Mouse (Mus musculus) kidney, embryonic 15.5 days (tissue): ENCODE data around the gene Ncoa3. TPM values are rescaled to one million over a fixed set of nuclear protein-coding genes. Genes with fewer than 3 reads are reported as not detected.

Experiments
- ATAC-seq: fragments of 200-750 bp; cut with Nextera tagmentation; replicated peaks from 2 replicates; pipeline ENCODE4 v1.8.0; 2017; ENCODE audit warnings: moderate TSS enrichment; ENCODE audit not compliant: low FRiP score
- H3K27ac ChIP-seq: fragments of 300-500 bp; sonication (generic); 2 replicates; pipeline ENCODE4 v1.5.1; 2015; ENCODE audit warnings: mild to moderate bottlenecking, inconsistent platforms
- H3K27me3 ChIP-seq: fragments of 300-500 bp; sonication (generic); 2 replicates; pipeline ENCODE4 v1.6.1; 2015; ENCODE audit warnings: inconsistent platforms
- H3K36me3 ChIP-seq: fragments of 300-500 bp; sonication (generic); 2 replicates; pipeline ENCODE4 v1.6.1; 2015; ENCODE audit warnings: inconsistent platforms
- H3K4me1 ChIP-seq: fragments of 300-500 bp; sonication (generic); 2 replicates; pipeline ENCODE4 v1.6.1; 2015; ENCODE audit warnings: inconsistent platforms
- H3K4me2 ChIP-seq: fragments of 300-500 bp; sonication (generic); 2 replicates; pipeline ENCODE4 v1.6.1; 2015; ENCODE audit warnings: moderate library complexity, mild to moderate bottlenecking, inconsistent platforms
- H3K4me3 ChIP-seq: fragments of 300-500 bp; sonication (generic); replicated peaks from 2 replicates; pipeline ENCODE4 v1.5.1; 2015; ENCODE audit warnings: mild to moderate bottlenecking, inconsistent platforms
- H3K9ac ChIP-seq: fragments of 300-500 bp; sonication (generic); 2 replicates; pipeline ENCODE4 v1.6.1; 2015; ENCODE audit warnings: mild to moderate bottlenecking, inconsistent platforms
- H3K9me3 ChIP-seq: fragments of 300-500 bp; sonication (generic); replicated peaks from 2 replicates; pipeline ENCODE4 v1.6.1; 2016; ENCODE audit warnings: inconsistent platforms
- WGBS: fragments of 180-500 bp; shearing (Covaris S2); methylation state at CpG from one replicate; pipeline ENCODE4 v1.1.7; 2015; ENCODE audit warnings: mixed read lengths; 5-methylcytosine and 5-hydroxymethylcytosine counted together
- polyA plus RNA-seq: library from polyadenylated mRNA; unstranded; fragments of >200 nt; fragmentation: Nextera tagmentation; extraction: Ambion mirVana; gene quantifications from 2 replicates; pipeline ENCODE4 v1.2.1, GENCODE M21; 2015

Ncoa3 gene
- polyA plus RNA-seq, 1 experiment from 2014 or later: 19.2 TPM

DNA sequence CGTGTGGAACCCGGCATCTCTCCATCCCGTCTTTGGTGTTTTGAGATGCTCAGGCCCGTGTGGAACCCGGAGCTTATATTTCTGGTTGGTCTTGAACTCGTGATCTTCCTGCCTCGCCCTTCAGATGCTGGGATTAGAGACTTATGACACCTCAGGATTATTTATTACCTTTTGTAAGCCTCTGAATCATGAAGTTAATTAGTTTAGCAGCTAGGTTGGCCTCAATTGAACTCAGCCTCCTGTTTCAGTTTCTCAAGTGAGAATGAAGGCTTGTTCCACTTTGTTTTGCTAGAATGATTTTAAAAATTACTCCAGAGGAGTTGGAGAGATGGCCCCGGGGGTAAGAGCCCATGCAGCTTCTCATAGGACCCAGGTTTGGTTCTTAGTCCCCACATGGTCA, 3.3 kb downstream of the Ncoa3 start:
- Histone ChIP-seq H3K9me3 (no peaks in the 10 kb centered on the region), H3K4me3 (no peak overlapping the region), H3K9ac (no peak overlapping the region), H3K27ac (peak overlapping the region; percentile 63), H3K4me1 (peaks cover 71% of the 10 kb centered on the region), H3K27me3 (no peaks in the 10 kb centered on the region), H3K36me3 (no peaks in the 10 kb centered on the region), H3K4me2 (no peak overlapping the region)
- no peak for ATAC-seq
- 76% methylated on average over 8 of the region's 8 CpGs for WGBS

DNA sequence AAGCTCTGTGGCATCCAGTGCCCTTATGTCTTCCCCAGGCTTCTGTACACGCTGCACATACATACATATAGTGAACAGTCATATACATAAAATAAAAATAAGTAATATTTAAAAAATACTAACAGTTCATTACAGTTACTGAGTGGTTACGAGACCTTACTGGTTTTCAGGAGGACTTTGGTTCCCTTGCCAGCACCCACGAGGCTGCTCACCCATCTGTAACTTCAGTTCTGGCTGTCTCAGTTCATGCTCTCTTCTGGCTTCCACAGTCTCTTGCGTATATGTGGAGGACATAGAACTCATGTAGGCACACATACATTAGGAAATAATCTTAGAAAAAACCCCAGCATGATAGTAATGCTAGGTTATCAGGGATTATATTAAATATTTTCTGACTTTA, 3.7 kb downstream of the Ncoa3 start:
- no peak for ATAC-seq
- WGBS: 67% methylated on average over 4 of the region's 4 CpGs
- Histone ChIP-seq H3K27ac (peak overlapping the region; percentile 63), H3K4me3 (no peak overlapping the region), H3K4me1 (peaks cover 75% of the 10 kb centered on the region), H3K9me3 (no peaks in the 10 kb centered on the region), H3K27me3 (no peaks in the 10 kb centered on the region), H3K4me2 (no peak overlapping the region), H3K36me3 (no peaks in the 10 kb centered on the region), H3K9ac (no peak overlapping the region)

DNA sequence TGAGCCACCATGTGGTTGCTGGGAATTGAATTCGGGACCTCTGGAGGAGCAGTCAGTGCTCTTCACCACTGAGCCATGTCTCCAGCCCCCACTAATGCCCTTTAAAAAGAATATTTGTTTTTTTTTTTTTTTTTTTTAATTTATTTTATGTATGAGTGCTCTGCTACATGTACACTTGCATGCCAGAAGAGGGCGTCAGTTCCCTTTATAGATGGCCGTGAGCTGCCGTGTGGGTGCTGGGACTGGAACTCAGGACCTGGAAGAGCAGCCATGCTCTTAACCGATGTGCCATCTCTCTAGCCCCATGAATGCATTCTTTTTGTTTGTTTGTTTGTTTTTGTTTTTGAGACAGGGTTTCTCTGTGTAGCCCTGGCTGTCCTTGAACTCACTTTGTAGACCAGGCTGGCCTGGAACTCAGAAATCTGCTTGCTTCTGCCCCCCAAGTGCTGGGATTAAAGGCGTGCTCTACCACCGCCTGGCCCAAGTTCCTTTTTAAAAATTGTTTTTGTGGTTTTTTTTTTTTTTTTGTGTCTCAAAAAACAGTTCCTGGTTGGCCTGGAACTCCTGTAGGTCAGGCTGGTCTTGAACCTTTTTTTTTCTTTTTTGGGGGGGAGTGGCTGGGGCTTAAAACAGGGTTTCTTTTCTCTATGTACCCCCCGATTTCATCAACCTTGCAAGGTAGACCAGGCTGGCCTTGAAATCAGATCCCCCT, 5.0 kb downstream of the Ncoa3 start:
- H3K27me3 ChIP-seq: no peaks in the 10 kb centered on the region
- peaks cover 83% of the 10 kb centered on the region for H3K4me1 ChIP-seq
- no peak overlapping the region for H3K27ac ChIP-seq
- 91% methylated on average over 8 of the region's 8 CpGs for WGBS
- no peak overlapping the region for H3K4me2 ChIP-seq
- no peak overlapping the region for H3K9ac ChIP-seq
- H3K36me3 ChIP-seq: no peaks in the 10 kb centered on the region
- no peak overlapping the region for H3K4me3 ChIP-seq
- H3K9me3 ChIP-seq: no peaks in the 10 kb centered on the region
- no peak for ATAC-seq

DNA sequence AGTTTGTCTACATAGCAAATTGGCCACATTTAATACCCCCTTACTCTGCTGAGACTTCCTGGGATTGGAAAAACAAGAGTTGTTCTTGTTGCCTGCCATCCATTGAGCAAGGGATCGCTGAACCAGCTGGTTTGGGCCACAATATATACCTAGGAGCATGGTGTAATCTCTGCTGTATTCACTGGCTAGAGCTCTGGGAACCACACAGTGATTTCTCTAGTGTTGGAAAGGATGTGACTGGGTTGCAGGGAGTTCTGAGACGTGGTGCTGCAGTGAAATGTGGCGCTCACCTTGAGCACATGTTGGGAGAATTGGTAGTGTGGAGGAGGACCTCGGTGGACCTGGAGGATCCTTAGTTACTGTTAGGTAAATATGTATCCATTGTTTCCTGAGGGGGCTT, 6.5 kb downstream of the Ncoa3 start:
- no peak for ATAC-seq
- no peak overlapping the region for H3K4me3 ChIP-seq
- H3K27me3 ChIP-seq: no peaks in the 10 kb centered on the region
- no peak overlapping the region for H3K4me2 ChIP-seq
- 36% methylated on average over 4 of the region's 4 CpGs for WGBS
- no peaks in the 10 kb centered on the region for H3K36me3 ChIP-seq
- no peaks in the 10 kb centered on the region for H3K9me3 ChIP-seq
- no peak overlapping the region for H3K9ac ChIP-seq
- H3K4me1 ChIP-seq: peaks cover 76% of the 10 kb centered on the region
- H3K27ac ChIP-seq: peak overlapping the region; percentile 70; the same call in 1 of the 2 replicates

DNA sequence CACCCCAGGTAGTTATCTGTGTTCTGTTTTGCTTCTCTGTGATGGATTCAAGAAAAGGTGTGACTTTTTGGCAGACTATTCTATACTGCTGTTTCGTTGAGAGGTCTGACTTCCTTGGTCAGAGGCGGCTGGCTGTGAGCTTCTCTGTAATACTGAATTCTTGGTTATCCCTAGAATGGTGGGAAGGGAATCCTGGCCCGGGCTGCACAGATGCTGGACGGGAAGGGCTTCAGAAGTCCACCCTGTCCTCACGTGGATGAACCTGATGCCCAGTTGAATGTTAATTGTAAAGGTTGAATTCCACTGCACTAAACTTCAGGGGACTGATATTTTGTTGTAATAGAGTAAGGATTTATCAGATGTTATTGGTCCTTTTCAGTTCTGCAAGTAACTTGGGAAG, 7.4 kb downstream of the Ncoa3 start:
- Histone ChIP-seq H3K27me3 (no peaks in the 10 kb centered on the region), H3K4me2 (peak overlapping the region; percentile 22), H3K9ac (no peak overlapping the region), H3K4me1 (peaks cover 70% of the 10 kb centered on the region), H3K27ac (peak overlapping the region; percentile 70), H3K36me3 (no peaks in the 10 kb centered on the region), H3K4me3 (no peak overlapping the region), H3K9me3 (no peaks in the 10 kb centered on the region)
- 5% methylated on average over 5 of the region's 5 CpGs for WGBS
- ATAC-seq: no peak

DNA sequence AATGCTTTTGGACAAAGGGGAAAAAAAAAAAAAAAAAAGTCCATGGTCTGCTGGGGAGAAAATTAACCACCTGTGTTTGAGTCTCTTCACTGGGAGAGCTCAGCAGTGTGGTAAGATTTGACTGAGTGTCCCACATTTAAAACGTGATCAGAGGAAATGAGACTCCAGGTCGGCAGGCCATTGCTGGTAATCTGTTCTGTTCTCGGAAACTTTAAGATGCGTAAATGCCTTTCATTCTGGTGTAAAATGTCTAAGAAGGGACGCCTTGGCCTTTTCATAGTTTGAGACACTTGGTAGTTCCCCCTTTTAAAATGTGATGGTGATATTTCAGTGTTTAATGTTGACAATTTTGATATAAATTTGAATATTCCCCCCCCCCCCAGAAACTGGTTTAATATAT, 7.8 kb downstream of the Ncoa3 start:
- Histone ChIP-seq H3K9ac (no peak overlapping the region), H3K9me3 (no peaks in the 10 kb centered on the region), H3K4me3 (no peak overlapping the region), H3K4me1 (peaks cover 67% of the 10 kb centered on the region), H3K27ac (peak overlapping the region; percentile 70), H3K36me3 (no peaks in the 10 kb centered on the region), H3K4me2 (peak overlapping the region; percentile 22; the same call in 1 of the 2 replicates), H3K27me3 (no peaks in the 10 kb centered on the region)
- WGBS: 19% methylated on average over 5 of the region's 5 CpGs
- ATAC-seq: no peak

DNA sequence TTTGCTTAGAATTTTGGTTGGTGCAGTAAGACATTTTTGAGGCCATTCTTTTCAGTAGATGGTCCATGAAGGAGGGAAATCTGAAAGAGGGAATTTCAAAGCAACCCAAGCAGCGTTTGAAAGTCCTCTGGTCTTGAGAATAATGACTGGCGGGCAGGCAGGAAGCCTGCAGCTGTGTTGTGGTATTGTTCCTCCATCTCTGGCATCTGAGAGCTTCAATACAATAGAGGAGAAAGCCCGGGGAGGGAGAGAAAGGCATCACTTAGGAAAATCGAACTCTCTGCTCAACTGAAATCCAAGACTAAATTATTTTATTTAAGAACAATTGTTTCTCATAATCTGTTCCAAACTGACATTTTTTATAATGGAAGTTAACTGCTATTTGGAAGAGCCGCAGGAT, 8.3 kb downstream of the Ncoa3 start:
- WGBS: 40% methylated on average over 5 of the region's 5 CpGs
- H3K4me3 ChIP-seq: no peak overlapping the region

DNA sequence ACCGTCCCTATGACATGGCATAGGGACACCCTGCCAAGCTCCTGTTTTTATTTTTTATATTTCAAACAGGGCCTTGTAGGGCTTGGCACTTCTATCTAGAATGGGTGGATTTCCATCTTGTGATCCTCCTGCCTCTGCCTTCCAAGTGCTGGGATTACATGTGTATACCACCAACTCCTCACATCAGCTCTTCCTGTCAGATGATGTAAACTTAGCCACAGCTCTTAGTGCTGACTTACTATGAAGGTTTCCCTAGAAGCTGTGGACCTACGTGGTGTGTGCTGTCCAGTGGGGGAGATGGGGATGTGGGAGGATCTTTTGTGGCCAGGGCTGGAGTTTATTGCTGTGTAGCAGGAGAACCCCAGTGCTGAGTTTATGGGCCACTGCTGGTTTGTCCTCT, 8.9 kb downstream of the Ncoa3 start:
- Histone ChIP-seq H3K4me2 (no peak overlapping the region), H3K27me3 (no peaks in the 10 kb centered on the region), H3K4me1 (peaks cover 56% of the 10 kb centered on the region), H3K4me3 (no peak overlapping the region), H3K36me3 (no peaks in the 10 kb centered on the region), H3K27ac (peak overlapping the region; percentile 33), H3K9me3 (no peaks in the 10 kb centered on the region), H3K9ac (no peak overlapping the region)
- ATAC-seq: no peak
- 45% methylated on average over 2 of the region's 2 CpGs for WGBS

More for the DNA sequence above, 8.3 kb downstream of the Ncoa3 start:
- Histone ChIP-seq H3K4me1 (peaks cover 62% of the 10 kb centered on the region), H3K36me3 (no peaks in the 10 kb centered on the region), H3K27me3 (no peaks in the 10 kb centered on the region), H3K4me2 (0 out of 2 replicates have a peak overlapping the region, but pooled peaks have one; percentile 3), H3K9me3 (no peaks in the 10 kb centered on the region), H3K9ac (no peak overlapping the region), H3K27ac (peak overlapping the region; percentile 30)
- no peak for ATAC-seq

DNA sequence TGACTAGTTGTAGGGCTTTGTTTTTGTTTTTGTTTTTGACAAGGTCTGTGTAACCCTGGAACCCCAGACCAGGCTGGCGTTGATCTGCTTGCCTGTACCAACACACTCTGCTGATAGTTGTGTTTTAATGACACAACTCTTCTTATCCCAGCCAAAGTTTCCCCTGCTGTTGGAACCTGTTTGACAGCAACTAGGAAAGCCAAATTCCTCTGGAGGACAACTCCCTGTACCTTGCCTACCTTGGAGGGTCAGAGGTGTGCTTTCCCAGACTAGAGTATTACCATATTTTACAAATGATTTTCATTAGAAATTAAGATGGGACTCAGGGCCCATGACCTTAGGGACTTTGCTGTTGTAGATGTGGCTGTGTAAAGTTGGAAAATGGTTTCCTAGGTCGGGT, 9.3 kb downstream of the Ncoa3 start:
- WGBS: 60% methylated on average over 2 of the region's 2 CpGs
- peaks cover 54% of the 10 kb centered on the region for H3K4me1 ChIP-seq
- H3K27ac ChIP-seq: peak overlapping the region; percentile 33
- H3K9ac ChIP-seq: no peak overlapping the region
- H3K9me3 ChIP-seq: no peaks in the 10 kb centered on the region
- no peak for ATAC-seq
- no peak overlapping the region for H3K4me3 ChIP-seq
- H3K36me3 ChIP-seq: no peaks in the 10 kb centered on the region
- no peaks in the 10 kb centered on the region for H3K27me3 ChIP-seq
- no peak overlapping the region for H3K4me2 ChIP-seq

DNA sequence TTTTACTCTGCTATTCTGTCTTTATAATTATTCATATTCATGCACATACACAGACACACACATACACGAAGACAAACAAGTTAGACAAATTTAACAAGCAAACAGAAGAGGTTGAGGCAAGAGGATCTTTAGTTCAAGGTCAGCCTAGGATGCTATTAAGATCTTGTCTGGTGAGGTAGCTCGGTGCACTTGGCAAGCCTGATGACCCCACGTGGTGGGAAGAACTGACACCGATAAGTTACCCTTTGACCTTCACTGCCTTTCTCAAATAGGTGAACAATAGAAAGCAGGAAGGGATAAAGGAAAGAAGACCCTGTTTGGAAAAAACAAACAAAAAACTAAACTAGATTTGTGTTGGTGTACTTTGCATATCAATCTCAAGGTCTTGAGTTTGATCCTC, 10.0 kb downstream of the Ncoa3 start:
- Histone ChIP-seq H3K27me3 (no peaks in the 10 kb centered on the region), H3K9ac (no peak overlapping the region), H3K36me3 (no peaks in the 10 kb centered on the region), H3K4me1 (peaks cover 57% of the 10 kb centered on the region), H3K27ac (no peak overlapping the region), H3K4me2 (no peak overlapping the region), H3K9me3 (no peaks in the 10 kb centered on the region), H3K4me3 (no peak overlapping the region)
- no peak for ATAC-seq
- WGBS: 59% methylated on average over 4 of the region's 4 CpGs

DNA sequence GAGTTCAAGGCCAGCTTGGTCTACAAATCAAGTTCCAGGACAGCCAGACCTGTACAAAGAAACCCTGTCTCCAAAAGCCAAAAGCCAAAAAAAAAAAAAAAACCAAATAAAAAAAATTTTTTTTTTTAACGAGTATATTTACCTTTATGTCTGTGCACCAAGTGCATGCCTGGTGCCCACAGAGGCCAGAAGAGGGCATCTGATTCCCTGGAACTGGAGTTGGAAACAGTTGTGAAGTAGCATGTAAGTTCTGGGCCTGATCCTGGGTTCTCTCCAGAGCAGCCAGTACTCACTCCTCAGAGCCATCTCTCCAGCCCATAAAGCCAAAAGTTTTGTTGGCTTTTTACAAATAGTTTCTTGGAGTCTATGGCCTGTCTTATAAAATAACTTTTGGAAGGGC, 10.6 kb downstream of the Ncoa3 start:
- WGBS: 63% methylated on average over 1 of the region's 1 CpGs
- ATAC-seq: no peak

DNA sequence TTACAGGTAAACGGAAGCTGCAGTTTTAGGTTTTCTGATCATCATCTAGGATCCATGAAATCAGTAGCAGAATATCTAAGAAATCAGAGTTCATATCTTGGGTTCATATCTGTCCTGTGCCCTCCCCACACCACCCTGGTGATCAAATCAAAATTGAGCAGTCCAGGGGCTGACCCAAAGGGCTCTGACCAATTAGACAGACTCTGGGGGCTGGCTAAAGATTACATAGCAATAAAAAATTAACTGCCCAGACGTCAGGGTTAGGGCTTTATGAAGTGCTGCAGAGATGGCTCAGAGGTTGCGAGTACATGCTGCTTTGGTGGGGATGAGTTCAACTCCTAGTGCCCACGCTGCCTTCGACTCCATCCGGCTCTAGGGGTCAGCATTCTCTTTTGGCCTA, 14.6 kb downstream of the Ncoa3 start:
- Histone ChIP-seq H3K27me3 (no peaks in the 10 kb centered on the region), H3K4me2 (no peak overlapping the region), H3K27ac (peak overlapping the region; percentile 18; the same call in 1 of the 2 replicates), H3K9me3 (no peaks in the 10 kb centered on the region), H3K36me3 (no peaks in the 10 kb centered on the region), H3K4me1 (peaks cover 48% of the 10 kb centered on the region), H3K4me3 (no peak overlapping the region), H3K9ac (no peak overlapping the region)
- WGBS: 64% methylated on average over 6 of the region's 6 CpGs
- no peak; the same call in 1 of the 2 replicates for ATAC-seq

More for the DNA sequence above, 10.6 kb downstream of the Ncoa3 start:
- Histone ChIP-seq H3K27me3 (no peaks in the 10 kb centered on the region), H3K9ac (no peak overlapping the region), H3K36me3 (no peaks in the 10 kb centered on the region), H3K4me1 (peaks cover 53% of the 10 kb centered on the region), H3K9me3 (no peaks in the 10 kb centered on the region), H3K27ac (no peak overlapping the region), H3K4me3 (no peak overlapping the region), H3K4me2 (no peak overlapping the region)
